Mouse (Mus musculus) hindbrain, embryonic 15.5 days (tissue): ENCODE results near the gene Tgfbr3. TPM values are rescaled to one million over a fixed set of nuclear protein-coding genes. Genes with fewer than 3 reads are reported as not detected.

Experiments
- ATAC-seq: fragments of 200-750 bp; cut with Nextera tagmentation; 2 replicates; pipeline ENCODE4 v1.8.0; 2017; ENCODE audit warnings: low read depth, moderate number of reproducible peaks, moderate TSS enrichment; ENCODE audit not compliant: low FRiP score
- H3K27ac ChIP-seq: fragments of 300-500 bp; sonication (generic); replicated peaks from 2 replicates; pipeline ENCODE4 v1.5.1; 2015; ENCODE audit warnings: mild to moderate bottlenecking, inconsistent platforms
- H3K27me3 ChIP-seq: fragments of 300-500 bp; sonication (generic); 2 replicates; pipeline ENCODE4 v1.6.1; 2015; ENCODE audit warnings: control low read depth, inconsistent platforms
- H3K36me3 ChIP-seq: fragments of 300-500 bp; sonication (generic); 2 replicates; pipeline ENCODE4 v1.6.1; 2015; ENCODE audit warnings: control low read depth, inconsistent platforms
- H3K4me1 ChIP-seq: fragments of 300-500 bp; sonication (generic); replicated peaks from 2 replicates; pipeline ENCODE4 v1.6.1; 2015; ENCODE audit warnings: control low read depth, inconsistent platforms
- H3K4me2 ChIP-seq: fragments of 300-500 bp; sonication (generic); 2 replicates; pipeline ENCODE4 v1.6.1; 2015; ENCODE audit warnings: moderate library complexity, mild to moderate bottlenecking, inconsistent platforms
- H3K4me3 ChIP-seq: fragments of 300-500 bp; sonication (generic); 2 replicates; pipeline ENCODE4 v1.5.1; 2015; ENCODE audit warnings: mild to moderate bottlenecking, inconsistent platforms
- H3K9ac ChIP-seq: fragments of 300-500 bp; sonication (generic); 2 replicates; pipeline ENCODE4 v1.6.1; 2015; ENCODE audit warnings: inconsistent platforms
- H3K9me3 ChIP-seq: fragments of 300-500 bp; sonication (generic); 2 replicates; pipeline ENCODE4 v1.6.1; 2016; ENCODE audit warnings: control low read depth, inconsistent platforms
- WGBS: fragments of 180-500 bp; shearing (Covaris S2); methylation state at CpG from one replicate; pipeline ENCODE4 v1.1.7; 2015; 5-methylcytosine and 5-hydroxymethylcytosine counted together
- polyA plus RNA-seq: library from polyadenylated mRNA; unstranded; fragments of >200 nt; fragmentation: Nextera tagmentation; extraction: Ambion mirVana; gene quantifications from 2 replicates; pipeline ENCODE4 v1.2.1, GENCODE M21; 2015

Gene Tgfbr3
- polyA plus RNA-seq, 1 experiment from 2014 or later: 6.0 TPM

DNA sequence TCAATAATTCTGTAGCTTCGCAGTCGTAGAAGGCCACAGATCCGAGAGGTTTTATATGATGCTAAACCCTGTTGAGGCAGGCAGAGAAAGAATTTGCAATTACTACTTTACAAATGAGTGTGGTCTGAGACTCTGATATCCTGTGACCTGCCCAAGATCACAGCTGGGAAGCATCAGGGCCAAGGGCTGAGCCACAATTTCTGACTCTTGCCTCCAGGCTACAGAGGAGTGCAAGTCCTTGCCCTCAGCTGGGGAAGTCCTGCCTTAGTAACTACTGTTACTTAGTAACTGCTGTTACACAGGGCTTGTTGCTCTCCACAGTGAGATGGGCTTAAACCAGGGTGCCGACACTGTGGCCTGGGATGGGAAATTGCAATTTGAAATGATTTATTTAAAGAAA, 166.8 kb downstream of the Tgfbr3 start:
- no peak overlapping the region for H3K9ac ChIP-seq
- H3K36me3 ChIP-seq: no peaks in the 10 kb centered on the region
- no peak overlapping the region for H3K4me2 ChIP-seq
- WGBS: 85% methylated on average over 4 of the region's 4 CpGs
- no peak overlapping the region for H3K4me3 ChIP-seq
- H3K27me3 ChIP-seq: no peaks in the 10 kb centered on the region
- no peaks in the 10 kb centered on the region for H3K9me3 ChIP-seq
- no peak overlapping the region for H3K27ac ChIP-seq
- no peaks in the 10 kb centered on the region; the same call in 1 of the 2 replicates for H3K4me1 ChIP-seq
- ATAC-seq: no peak

DNA sequence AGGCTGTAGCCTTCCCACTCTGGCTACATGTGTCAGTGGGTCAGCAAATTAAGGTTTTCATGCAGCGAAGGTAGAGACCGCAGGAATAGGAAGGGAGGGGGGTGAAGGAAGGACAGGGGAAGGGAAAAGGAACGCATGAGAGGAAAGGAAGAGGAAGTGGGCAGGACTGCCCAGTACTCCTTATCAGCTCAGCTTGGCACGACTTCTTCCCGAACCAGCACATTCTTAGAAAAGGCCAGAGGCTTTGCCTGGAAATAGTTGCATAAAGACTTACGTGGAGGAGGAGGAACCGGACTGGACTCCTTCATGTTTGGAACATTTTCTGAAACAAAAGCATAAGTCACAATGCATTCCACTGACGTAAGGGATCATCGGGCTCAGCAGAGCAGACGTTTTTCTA, 168.3 kb downstream of the Tgfbr3 start:
- H3K4me1 ChIP-seq: no peaks in the 10 kb centered on the region; the same call in 1 of the 2 replicates
- H3K27ac ChIP-seq: no peak overlapping the region
- no peak overlapping the region for H3K4me3 ChIP-seq
- H3K27me3 ChIP-seq: no peaks in the 10 kb centered on the region
- no peaks in the 10 kb centered on the region for H3K9me3 ChIP-seq
- no peak overlapping the region for H3K4me2 ChIP-seq
- WGBS: 68% methylated on average over 10 of the region's 10 CpGs
- ATAC-seq: no peak
- no peak overlapping the region for H3K9ac ChIP-seq
- H3K36me3 ChIP-seq: no peaks in the 10 kb centered on the region

DNA sequence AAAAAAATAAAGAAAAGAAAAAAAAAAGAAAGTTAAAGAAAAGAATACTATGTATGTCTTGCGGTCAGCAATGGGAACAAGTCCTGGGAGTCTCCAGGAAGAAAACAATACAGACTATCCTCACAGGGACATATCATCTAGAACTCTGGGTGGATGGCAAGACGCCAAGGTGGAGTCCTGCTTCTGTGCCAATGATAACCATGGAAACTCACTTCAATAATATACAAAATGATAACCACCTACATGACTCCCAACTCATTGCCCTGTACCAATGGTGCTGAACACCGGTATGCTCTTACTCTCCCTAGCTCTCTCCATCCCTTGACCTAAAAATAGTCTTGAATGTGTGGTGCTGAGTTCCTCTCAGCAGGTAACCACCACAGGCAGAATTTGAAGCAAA, 168.8 kb downstream of the Tgfbr3 start:
- no peaks in the 10 kb centered on the region for H3K27me3 ChIP-seq
- 70% methylated on average over 3 of the region's 3 CpGs for WGBS
- no peaks in the 10 kb centered on the region for H3K4me1 ChIP-seq
- H3K9me3 ChIP-seq: no peaks in the 10 kb centered on the region
- no peak for ATAC-seq
- no peak overlapping the region for H3K4me2 ChIP-seq
- H3K4me3 ChIP-seq: no peak overlapping the region
- no peak overlapping the region for H3K27ac ChIP-seq
- no peaks in the 10 kb centered on the region for H3K36me3 ChIP-seq
- H3K9ac ChIP-seq: no peak overlapping the region

DNA sequence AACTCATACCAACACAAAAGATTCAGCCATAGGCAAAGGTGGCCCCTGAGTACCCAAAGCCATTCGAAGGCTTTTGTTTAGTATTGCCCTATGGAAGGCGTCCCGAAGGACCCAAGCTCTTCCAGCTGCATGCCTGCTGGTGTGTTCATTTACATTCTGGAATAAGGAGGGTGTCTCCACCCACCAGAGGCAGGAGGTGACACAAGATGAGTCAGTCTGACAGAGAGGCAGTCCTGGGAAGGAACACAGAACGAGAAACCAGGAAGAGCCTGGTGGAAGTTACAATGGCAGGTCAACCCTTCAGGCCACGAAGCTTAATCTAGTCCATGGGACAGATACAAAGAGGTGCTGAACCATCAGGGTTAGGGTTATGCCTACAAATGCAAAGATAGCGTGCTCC, 169.5 kb downstream of the Tgfbr3 start:
- no peaks in the 10 kb centered on the region for H3K9me3 ChIP-seq
- no peaks in the 10 kb centered on the region for H3K4me1 ChIP-seq
- H3K27me3 ChIP-seq: no peaks in the 10 kb centered on the region
- H3K9ac ChIP-seq: no peak overlapping the region
- ATAC-seq: no peak
- H3K36me3 ChIP-seq: no peaks in the 10 kb centered on the region
- H3K27ac ChIP-seq: no peak overlapping the region
- no peak overlapping the region for H3K4me2 ChIP-seq
- H3K4me3 ChIP-seq: no peak overlapping the region
- 60% methylated on average over 6 of the region's 6 CpGs for WGBS

DNA sequence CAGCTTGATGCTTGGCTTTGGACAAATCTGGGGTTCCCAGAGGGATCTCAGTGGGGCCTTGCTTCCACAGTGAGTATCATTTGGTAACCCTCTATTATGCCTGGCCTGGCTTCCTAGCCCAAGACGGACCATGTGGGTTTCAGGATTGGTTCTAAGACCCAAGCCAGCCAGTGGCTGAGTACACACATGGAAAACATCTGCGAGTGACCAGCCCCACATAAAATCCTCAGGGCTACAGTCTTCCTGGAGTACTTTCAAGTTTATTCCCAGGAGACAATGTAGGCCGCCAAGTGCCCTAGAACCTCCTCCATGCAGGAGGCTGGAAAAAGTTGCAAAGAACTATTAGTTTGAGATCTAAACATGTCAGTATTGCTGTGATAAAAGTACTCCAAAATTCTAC, 172.6 kb downstream of the Tgfbr3 start:
- no peak for ATAC-seq
- Histone ChIP-seq H3K4me2 (no peak overlapping the region), H3K27me3 (no peaks in the 10 kb centered on the region), H3K9me3 (no peaks in the 10 kb centered on the region), H3K27ac (no peak overlapping the region), H3K4me3 (no peak overlapping the region), H3K4me1 (0 out of 2 replicates have a peak, but pooled peaks cover under 1% of the 10 kb centered on the region), H3K9ac (no peak overlapping the region), H3K36me3 (no peaks in the 10 kb centered on the region)
- 88% methylated on average over 3 of the region's 3 CpGs for WGBS

DNA sequence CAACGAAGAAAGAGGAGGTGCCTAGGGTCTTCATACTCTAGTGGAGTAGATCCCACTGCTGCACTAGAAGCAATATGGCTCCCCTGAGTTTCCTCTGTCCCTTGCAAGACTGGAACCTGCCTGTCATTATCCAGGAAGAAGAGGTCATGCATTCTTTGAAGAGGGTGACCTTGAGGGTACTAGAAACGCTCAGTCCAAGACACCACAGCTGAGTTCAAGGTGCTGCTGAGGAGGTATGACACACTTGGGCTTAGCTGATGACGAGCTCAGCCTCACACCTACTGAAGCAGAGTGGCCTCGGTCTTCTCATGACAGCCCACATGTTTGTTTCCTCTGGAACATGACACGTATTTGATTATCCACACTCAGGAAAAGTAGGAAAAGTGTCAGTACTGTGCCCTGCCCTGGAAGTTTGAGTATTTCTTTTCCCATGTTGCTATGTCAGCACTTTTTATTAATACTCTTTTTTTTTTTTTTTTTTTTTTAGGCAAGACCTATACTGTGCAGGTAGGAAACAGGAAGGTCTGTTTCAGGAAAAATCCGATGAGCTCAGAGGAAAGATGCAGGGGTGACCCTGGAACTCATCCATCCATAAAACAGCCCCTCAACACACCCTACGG, 176.7 kb downstream of the Tgfbr3 start:
- WGBS: 79% methylated on average over 7 of the region's 7 CpGs
- H3K4me2 ChIP-seq: no peak overlapping the region
- no peaks in the 10 kb centered on the region for H3K36me3 ChIP-seq
- H3K9me3 ChIP-seq: no peaks in the 10 kb centered on the region
- no peak for ATAC-seq
- no peak overlapping the region for H3K9ac ChIP-seq
- no peaks in the 10 kb centered on the region for H3K27me3 ChIP-seq
- H3K27ac ChIP-seq: no peak overlapping the region
- H3K4me1 ChIP-seq: peaks cover 15% of the 10 kb centered on the region
- no peak overlapping the region for H3K4me3 ChIP-seq

DNA sequence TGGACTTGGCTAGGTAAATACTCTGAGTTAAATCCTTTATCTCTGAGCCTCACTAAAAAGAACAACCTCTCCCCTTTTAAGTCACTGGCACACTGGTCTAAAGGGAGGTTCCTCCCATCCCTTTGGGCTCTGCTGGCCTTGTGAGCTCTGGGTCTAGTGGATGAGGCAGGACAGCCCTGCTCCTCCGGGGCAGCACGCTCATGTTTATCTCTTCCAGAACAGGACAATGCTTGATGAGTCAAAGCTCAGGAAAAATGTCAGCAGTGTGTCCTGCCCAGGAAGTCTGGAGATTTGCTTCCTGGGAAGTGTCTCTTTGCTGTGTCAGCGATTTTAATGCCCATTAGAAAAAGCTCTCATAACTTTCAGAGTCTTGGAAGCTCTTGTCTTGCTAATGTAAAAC, 177.6 kb downstream of the Tgfbr3 start:
- no peaks in the 10 kb centered on the region for H3K9me3 ChIP-seq
- H3K27me3 ChIP-seq: no peaks in the 10 kb centered on the region
- no peak overlapping the region for H3K4me3 ChIP-seq
- H3K4me1 ChIP-seq: peaks cover 15% of the 10 kb centered on the region
- WGBS: 66% methylated on average over 3 of the region's 3 CpGs
- no peak overlapping the region for H3K9ac ChIP-seq
- no peaks in the 10 kb centered on the region for H3K36me3 ChIP-seq
- ATAC-seq: no peak
- no peak overlapping the region for H3K4me2 ChIP-seq
- H3K27ac ChIP-seq: no peak overlapping the region

DNA sequence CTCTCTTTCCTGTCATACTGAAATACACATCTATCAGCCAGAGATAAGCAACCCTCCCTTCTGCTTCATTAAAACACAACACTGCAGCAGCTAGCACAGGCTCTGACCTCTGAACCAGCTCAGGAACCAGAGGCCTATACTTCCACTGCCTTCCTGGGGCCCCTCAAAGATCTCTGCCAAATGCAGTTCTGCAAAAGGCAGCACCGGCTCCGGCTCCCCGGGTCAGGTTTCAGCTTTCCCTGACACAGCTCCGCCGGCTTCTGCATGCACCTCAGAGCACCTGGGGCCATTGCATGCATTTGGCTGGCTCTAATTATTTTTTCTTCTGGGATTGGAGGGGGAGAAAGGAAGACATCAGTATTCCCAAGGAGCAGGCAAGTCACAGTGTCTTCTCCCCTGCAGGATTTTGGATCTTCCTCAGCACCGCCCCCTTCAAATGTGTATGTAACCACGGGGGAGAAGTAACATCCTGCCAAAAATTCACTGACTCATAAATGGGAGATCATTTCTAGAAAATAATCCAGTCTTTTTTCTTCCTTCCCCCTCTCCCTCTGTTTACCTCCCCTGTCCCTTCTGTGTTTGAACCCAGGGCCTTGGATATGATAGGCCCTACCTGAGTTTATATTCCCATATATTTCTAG, 178.4 kb downstream of the Tgfbr3 start:
- Histone ChIP-seq H3K9ac (no peak overlapping the region), H3K4me3 (no peak overlapping the region), H3K27me3 (no peaks in the 10 kb centered on the region), H3K4me2 (no peak overlapping the region), H3K4me1 (peaks cover 15% of the 10 kb centered on the region), H3K36me3 (no peaks in the 10 kb centered on the region), H3K27ac (peak overlapping the region; percentile 42), H3K9me3 (no peaks in the 10 kb centered on the region)
- 18% methylated on average over 7 of the region's 7 CpGs for WGBS
- 0 out of 2 replicates have a peak, but pooled peaks have one; percentile 32 for ATAC-seq

DNA sequence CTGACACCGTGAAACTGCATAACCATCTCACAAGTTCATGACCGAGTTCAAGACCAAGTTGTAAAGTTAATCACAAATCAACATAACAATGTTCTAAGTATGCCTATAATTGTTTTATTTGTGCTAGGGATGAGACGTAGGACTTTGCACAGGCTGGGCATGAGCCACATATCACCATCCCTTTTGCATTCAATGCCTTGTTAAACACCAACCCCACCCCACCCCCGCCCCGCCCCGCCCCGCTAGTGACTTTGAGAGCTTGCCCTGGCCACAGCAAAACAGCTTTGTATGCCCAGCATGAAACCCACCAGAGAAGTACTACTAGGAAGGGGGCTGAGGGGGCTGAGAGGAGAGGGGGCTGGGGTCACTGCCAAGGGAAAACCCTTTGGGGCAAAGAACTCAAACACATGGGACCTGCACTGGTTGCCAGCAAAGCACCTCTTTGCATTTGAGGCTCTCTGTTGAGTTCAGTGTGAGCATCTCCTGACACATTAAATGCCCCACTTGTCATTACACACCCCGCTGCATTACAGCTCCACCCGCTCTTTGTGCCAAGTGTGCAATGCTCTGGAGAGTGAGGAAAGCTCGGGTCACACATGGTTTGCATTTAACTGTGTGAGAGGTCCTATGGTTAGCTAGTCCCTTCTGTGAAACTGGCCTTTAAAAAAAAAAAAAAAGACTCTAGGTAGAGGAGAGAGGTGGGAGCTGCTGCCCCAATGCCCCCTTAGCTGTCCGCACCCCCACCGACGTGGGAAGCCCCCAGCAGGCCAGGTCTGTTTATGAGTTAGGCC, 179.1 kb downstream of the Tgfbr3 start:
- ATAC-seq: peak; percentile 21; the same call in 1 of the 2 replicates
- Histone ChIP-seq H3K27me3 (no peaks in the 10 kb centered on the region), H3K27ac (peak overlapping the region; percentile 42), H3K36me3 (no peaks in the 10 kb centered on the region), H3K9ac (no peak overlapping the region), H3K4me2 (no peak overlapping the region), H3K4me3 (no peak overlapping the region), H3K9me3 (no peaks in the 10 kb centered on the region), H3K4me1 (peaks cover 15% of the 10 kb centered on the region)
- WGBS: 55% methylated on average over 13 of the region's 13 CpGs

DNA sequence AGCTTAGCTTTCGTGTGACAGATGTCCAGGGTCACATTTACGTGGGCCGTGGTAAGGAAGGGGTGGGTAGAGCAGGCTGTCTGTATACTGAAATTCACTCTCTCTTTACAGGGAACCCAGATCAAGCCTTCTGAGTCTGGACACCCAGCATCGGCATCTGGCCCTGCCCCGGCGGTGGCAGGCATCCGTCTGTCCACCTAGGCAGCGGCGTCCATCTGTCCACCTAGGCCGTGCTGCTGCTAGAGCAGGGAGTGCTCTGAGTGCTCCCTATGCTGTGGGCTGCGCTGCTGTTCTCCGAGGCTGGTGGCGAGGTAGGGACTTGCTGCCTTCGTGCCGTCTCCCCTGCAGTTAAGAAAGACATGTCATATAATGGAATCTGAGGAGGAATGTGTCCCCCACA, 180.0 kb downstream of the Tgfbr3 start:
- H3K27me3 ChIP-seq: no peaks in the 10 kb centered on the region
- H3K9ac ChIP-seq: no peak overlapping the region
- no peak overlapping the region for H3K27ac ChIP-seq
- no peaks in the 10 kb centered on the region for H3K36me3 ChIP-seq
- H3K9me3 ChIP-seq: no peaks in the 10 kb centered on the region
- no peak overlapping the region for H3K4me2 ChIP-seq
- ATAC-seq: no peak
- no peak overlapping the region for H3K4me3 ChIP-seq
- 62% methylated on average over 15 of the region's 15 CpGs for WGBS
- H3K4me1 ChIP-seq: peaks cover 15% of the 10 kb centered on the region

DNA sequence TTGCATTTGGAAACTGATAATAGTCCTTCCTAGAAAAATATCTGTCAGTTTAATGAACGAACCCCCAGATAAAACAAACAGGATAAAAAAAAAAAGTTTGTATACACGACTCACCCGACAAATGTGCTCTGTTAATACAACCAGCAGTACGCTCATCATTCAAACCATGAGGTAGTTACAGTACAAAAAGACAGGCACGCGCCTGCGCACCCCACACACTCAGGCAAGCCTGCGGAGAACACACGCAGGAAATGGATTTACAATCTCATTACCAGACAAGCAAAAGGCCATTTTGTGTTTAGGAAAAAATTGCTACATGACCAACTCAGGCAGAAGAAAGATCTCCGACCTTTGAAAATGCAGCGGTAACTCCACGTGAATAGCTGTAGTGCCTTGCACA, 182.6 kb downstream of the Tgfbr3 start:
- Histone ChIP-seq H3K9me3 (no peaks in the 10 kb centered on the region), H3K27me3 (no peaks in the 10 kb centered on the region), H3K27ac (no peak overlapping the region), H3K9ac (no peak overlapping the region), H3K36me3 (no peaks in the 10 kb centered on the region), H3K4me2 (no peak overlapping the region), H3K4me3 (no peak overlapping the region), H3K4me1 (peaks cover 15% of the 10 kb centered on the region)
- 68% methylated on average over 12 of the region's 12 CpGs for WGBS
- ATAC-seq: no peak

DNA sequence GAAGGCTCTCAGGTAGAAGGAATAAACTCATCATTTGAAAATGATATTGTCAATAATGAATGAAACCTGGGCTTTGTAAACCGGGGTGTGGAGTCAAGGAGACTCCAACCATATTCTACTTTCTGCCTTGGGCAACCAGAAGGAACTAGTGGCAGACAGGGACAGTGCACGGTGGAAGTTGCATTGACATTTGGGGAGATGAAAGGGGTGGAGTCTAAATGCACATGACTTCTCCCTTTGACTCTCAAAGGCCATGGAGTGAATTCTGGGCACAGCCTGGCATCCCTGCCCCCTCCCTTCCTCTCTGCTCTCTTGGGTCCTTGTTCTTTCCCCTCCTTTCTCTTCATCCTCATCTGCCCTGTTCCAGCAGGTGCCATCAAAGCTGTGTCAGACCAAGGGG, 183.3 kb downstream of the Tgfbr3 start:
- no peak for ATAC-seq
- Histone ChIP-seq H3K36me3 (no peaks in the 10 kb centered on the region), H3K27me3 (no peaks in the 10 kb centered on the region), H3K4me3 (no peak overlapping the region), H3K27ac (no peak overlapping the region), H3K4me1 (peaks cover 11% of the 10 kb centered on the region), H3K4me2 (no peak overlapping the region), H3K9ac (no peak overlapping the region), H3K9me3 (no peaks in the 10 kb centered on the region)
- WGBS: 76% methylated on average over 2 of the region's 2 CpGs
